Mouse (Mus musculus) megakaryocyte-erythroid progenitor cell, adult 5 weeks (primary cell): ENCODE measurements around the gene Dntt. TPM values are rescaled to one million over a fixed set of nuclear protein-coding genes. Genes with fewer than 3 reads are reported as not detected.

ENCODE experiments used
- polyA plus RNA-seq: library from polyadenylated mRNA; stranded (reverse); fragments of >175 nt; gene quantifications from 2 replicates; pipeline ENCODE4 v1.2.3, GENCODE M21; 2012

Dntt gene
- polyA plus RNA-seq: 3.9 and 9.0 TPM in 2 replicates

GRCm38 (mm10) chr19:41029219-41029618 lies at the start of gene Dntt:
Gene Dntt, plus strand, starts transcription at chr19:41029275.

GRCm38 (mm10) chr19:40994057-40994585 lies 35.0 kb upstream of the Dntt start, which contains the start of gene Blnk:
Gene Blnk, minus strand, starts transcription at chr19:40994535.

DNA sequence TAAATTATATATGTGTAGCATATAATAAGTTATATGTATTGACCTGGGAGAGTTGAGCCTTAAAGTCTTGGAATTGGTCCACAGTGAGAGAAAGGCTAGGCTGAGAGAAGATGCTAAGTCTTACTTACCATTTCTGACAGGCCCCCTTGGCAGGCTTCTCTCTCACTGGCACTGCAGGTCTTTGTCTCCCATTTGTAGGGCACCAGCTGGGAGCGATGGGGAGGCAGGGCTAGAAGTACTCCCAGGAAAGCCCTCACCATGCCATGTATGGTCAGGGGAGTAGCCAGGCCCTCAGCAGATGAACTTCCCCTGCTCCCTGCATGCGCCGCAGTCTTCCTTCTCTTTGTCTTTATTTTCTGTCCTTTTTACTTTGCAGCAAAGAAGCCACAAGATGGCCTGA lies 47.8 kb downstream of the Dntt start, which contains the start of gene Opalin:
Gene Opalin, minus strand, starts transcription at position 208 of the 400 bp plus-strand sequence.

Other genes starting within 250 kb of the Dntt start
- 2.7 and 3.8 TPM in 2 replicates for gene Ccnj, start 198.0 kb upstream of the Dntt start, polyA plus RNA-seq
- 0.49 and 0.51 TPM in 2 replicates for gene Zfp518a, start 134.6 kb upstream of the Dntt start, polyA plus RNA-seq
- gene Blnk, start 34.7 kb upstream of the Dntt start, polyA plus RNA-seq: 3.6 and 6.2 TPM in 2 replicates
- gene Opalin, start 47.8 kb downstream of the Dntt start, polyA plus RNA-seq: not detected in 2 replicates
- gene Tll2, start 177.6 kb downstream of the Dntt start, polyA plus RNA-seq: not detected in 2 replicates
- 42.5 and 42.8 TPM in 2 replicates for gene Tm9sf3, start 234.7 kb downstream of the Dntt start, polyA plus RNA-seq